Mouse (Mus musculus) myocyte (in vitro differentiated cells): Measurements from ENCODE around the gene Rsg1.

Source experiments
- POLR2A ChIP-seq: IDR thresholded peaks from one replicate; pipeline ENCODE4 v1.6.1; 2011; ENCODE audit warnings: low read depth, mild to moderate bottlenecking, control low read depth, moderate library complexity; ENCODE audit not compliant: insufficient read length
- TCF12 ChIP-seq: IDR thresholded peaks from one replicate; pipeline ENCODE4 v1.6.1; 2011; ENCODE audit warnings: mild to moderate bottlenecking, control low read depth; ENCODE audit not compliant: poor library complexity, insufficient read depth, severe bottlenecking
- USF1 ChIP-seq: IDR thresholded peaks from one replicate; pipeline ENCODE4 v1.6.1; 2011; ENCODE audit warnings: low read depth, mild to moderate bottlenecking, control low read depth, moderate library complexity

- TF ChIP-seq TCF12 = no peak
- no peak for TF ChIP-seq USF1
- TF ChIP-seq POLR2A = no peak
Measured at GRCm38 (mm10) chr4:141262906-141263637, 49.3 kb downstream of the Rsg1 start.
